Mouse (Mus musculus): ENCODE measurements around the gene Tmem217. TPM values are rescaled to one million over a fixed set of nuclear protein-coding genes. Genes with fewer than 3 reads are reported as not detected.

The Tmem217 gene
- polyA plus RNA-seq, 1 experiment from 2014 or later, result 0.51 TPM

DNA sequence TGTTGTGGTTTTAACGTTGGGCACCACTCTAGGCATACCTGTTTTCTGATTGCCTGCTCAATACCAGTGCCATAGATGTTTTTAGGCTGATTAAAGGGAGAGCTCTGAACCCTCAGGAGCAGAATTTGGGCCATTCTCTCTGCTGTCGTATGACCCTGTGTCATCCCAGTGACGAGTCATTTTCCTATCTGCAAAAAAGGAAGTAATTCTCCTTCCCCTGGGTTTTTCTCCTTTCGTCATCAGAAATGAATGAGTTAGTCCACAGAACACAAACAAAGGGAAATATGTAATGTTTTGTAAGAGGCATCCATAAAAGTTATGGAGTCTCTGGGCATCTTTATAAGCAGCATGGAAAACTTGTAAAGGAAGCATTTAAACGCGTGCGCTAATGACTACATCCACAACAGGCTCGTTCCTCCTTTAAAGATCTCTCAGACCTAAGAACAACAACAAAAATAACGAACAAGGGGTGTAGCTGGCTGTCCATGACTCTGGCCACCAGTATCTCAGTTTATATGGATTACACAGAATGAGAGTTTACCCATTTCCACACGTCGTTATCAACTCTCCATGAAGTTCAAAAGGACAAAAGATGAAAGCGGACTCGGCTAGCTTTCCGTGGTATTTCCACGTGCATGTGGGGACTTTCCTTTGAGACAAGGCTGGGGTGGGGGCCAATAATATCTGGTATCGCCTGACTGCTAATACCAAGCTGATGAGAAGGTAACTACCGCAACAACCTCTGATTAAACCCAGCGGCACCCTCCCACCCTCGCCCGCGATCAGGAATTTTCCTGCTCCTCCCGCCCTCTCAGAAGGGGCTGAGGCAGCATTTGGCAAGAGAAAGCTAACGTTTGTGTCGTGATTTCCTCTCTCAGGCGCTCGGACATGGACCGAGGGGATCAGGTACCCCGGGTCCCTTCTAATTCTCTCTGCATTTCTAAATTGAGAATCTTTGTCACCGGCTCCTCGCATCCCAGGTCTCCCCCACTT is 62.9 kb downstream of the Tmem217 start:
- no peak for TF ChIP-seq CTCF (IDR thresholded peaks at IDR 0.05; ENCODE audit: low read depth)
- H3K27me3 ChIP-seq (ENCODE audit: insufficient read depth, low read length), result no peaks in the 10 kb centered on the region
- H3K27ac ChIP-seq, result peak overlapping the region; percentile 93
- peak overlapping the region; percentile 73 for H3K9ac ChIP-seq (ENCODE audit: low read depth, low read length)
- peak overlapping the region; percentile 89 for H3K4me2 ChIP-seq (ENCODE audit: low read length)
- WGBS, result 6% methylated on average over 30 of the region's 30 CpGs
- H3K4me3 ChIP-seq (replicated peaks; ENCODE audit: low read depth, low read length), result peak overlapping the region; percentile 96
- no peaks in the 10 kb centered on the region for H3K9me3 ChIP-seq (replicated peaks; ENCODE audit: low read length)
- peaks cover 8% of the 10 kb centered on the region for H3K36me3 ChIP-seq (ENCODE audit: insufficient read depth, low read length)
- ATAC-seq (replicated peaks; ENCODE audit: low FRiP score, low read depth) (no peak), DNase-seq (ENCODE audit: low spot score) (peak; percentile 75)
- H3K4me1 ChIP-seq (replicated peaks; ENCODE audit: insufficient read depth, low read length), result peaks cover 3% of the 10 kb centered on the region; the same call in 1 of the 2 replicates

DNA sequence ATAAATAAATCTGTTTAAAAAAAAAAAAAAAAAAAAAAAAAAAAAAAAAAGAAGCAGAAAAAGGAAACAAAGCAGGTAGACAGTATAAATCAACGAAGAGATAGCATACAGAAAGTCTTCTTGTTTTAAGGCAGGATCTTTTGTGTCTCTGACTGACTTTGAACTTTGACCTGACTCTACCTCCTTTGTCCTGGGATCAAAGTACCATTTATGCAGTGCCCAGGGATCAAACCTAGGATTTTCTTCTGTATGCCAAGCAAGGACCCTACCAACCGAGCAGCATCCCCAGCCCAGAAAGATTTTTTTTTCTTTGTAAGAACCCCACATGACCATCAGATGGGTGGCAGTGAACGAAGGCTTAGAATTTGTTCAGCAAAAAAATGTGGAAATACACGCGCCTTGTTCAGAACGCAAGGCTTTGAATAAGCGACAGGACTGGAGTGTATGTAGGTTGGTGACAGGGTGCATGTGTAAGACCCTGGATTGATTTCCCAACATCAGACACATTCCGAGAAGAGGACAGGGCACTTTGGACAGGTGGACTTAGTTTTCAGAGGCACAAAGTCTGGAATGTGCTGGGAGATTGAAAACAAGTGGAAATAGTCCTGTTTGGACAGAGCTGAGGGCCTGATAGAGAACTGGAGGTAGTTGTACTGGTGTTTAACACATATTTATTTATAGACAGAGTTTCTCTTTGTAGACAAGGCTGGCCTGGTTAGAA is 63.8 kb downstream of the Tmem217 start:
- no peak overlapping the region for H3K4me3 ChIP-seq (replicated peaks; ENCODE audit: low read depth, low read length)
- H3K27me3 ChIP-seq (ENCODE audit: insufficient read depth, low read length), result no peaks in the 10 kb centered on the region
- no peak for TF ChIP-seq CTCF (IDR thresholded peaks at IDR 0.05; ENCODE audit: low read depth)
- no peaks in the 10 kb centered on the region for H3K36me3 ChIP-seq (ENCODE audit: insufficient read depth, low read length)
- H3K4me1 ChIP-seq (replicated peaks; ENCODE audit: insufficient read depth, low read length), result peaks cover 3% of the 10 kb centered on the region; the same call in 1 of the 2 replicates
- ATAC-seq (replicated peaks; ENCODE audit: low FRiP score, low read depth) (no peak), DNase-seq (ENCODE audit: low spot score) (no peak)
- no peak overlapping the region for H3K27ac ChIP-seq
- no peaks in the 10 kb centered on the region for H3K9me3 ChIP-seq (replicated peaks; ENCODE audit: low read length)
- WGBS, result 87% methylated on average over 8 of the region's 8 CpGs
- H3K9ac ChIP-seq (ENCODE audit: low read depth, low read length), result no peak overlapping the region
- H3K4me2 ChIP-seq (ENCODE audit: low read length), result no peak overlapping the region

- H3K27me3 ChIP-seq (ENCODE audit: insufficient read depth, low read length), result no peaks in the 10 kb centered on the region
- no peak for ATAC-seq (replicated peaks; ENCODE audit: low FRiP score, low read depth)
- no peak for TF ChIP-seq CTCF (IDR thresholded peaks at IDR 0.05; ENCODE audit: low read depth)
Measured at GRCm38 (mm10) chr17:29485336-29486233, 66.6 kb downstream of the Tmem217 start.

DNA sequence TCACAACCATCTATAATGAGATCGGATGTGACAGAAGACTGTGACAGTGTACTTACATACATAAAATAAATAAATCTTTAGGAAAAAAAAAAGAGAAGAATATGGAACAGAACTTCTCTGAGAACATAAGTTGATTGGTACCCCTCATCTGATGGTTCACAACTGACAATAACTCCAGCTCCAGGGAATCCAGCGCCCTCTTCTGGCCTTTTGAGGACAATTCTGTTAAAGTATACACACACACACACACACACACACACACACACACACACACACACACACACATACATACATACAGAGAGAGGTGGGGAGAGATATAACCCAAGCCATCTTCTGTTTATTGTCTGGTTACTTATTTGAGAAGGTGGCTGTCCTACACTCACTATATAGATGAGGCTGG is 67.8 kb downstream of the Tmem217 start:
- no peaks in the 10 kb centered on the region for H3K36me3 ChIP-seq (ENCODE audit: insufficient read depth, low read length)
- no peaks in the 10 kb centered on the region for H3K9me3 ChIP-seq (replicated peaks; ENCODE audit: low read length)
- ATAC-seq (replicated peaks; ENCODE audit: low FRiP score, low read depth) (no peak), DNase-seq (ENCODE audit: low spot score) (no peak)
- peak; percentile 14; the same call in 1 of the 2 replicates for TF ChIP-seq CTCF (IDR thresholded peaks at IDR 0.05; ENCODE audit: low read depth)
- WGBS, result 97% methylated on average over 2 of the region's 2 CpGs
- H3K9ac ChIP-seq (ENCODE audit: low read depth, low read length), result no peak overlapping the region
- H3K27me3 ChIP-seq (ENCODE audit: insufficient read depth, low read length), result no peaks in the 10 kb centered on the region
- no peak overlapping the region for H3K4me3 ChIP-seq (replicated peaks; ENCODE audit: low read depth, low read length)
- no peaks in the 10 kb centered on the region for H3K4me1 ChIP-seq (replicated peaks; ENCODE audit: insufficient read depth, low read length)
- H3K27ac ChIP-seq, result no peak overlapping the region
- H3K4me2 ChIP-seq (ENCODE audit: low read length), result no peak overlapping the region

More at GRCm38 (mm10) chr17:29485336-29486233, 66.6 kb downstream of the Tmem217 start:
- Histone ChIP-seq H3K4me1 (replicated peaks; ENCODE audit: insufficient read depth, low read length) (no peaks in the 10 kb centered on the region; the same call in 1 of the 2 replicates), H3K9ac (ENCODE audit: low read depth, low read length) (no peak overlapping the region), H3K36me3 (ENCODE audit: insufficient read depth, low read length) (no peaks in the 10 kb centered on the region), H3K9me3 (replicated peaks; ENCODE audit: low read length) (no peaks in the 10 kb centered on the region), H3K4me2 (ENCODE audit: low read length) (no peak overlapping the region), H3K4me3 (replicated peaks; ENCODE audit: low read depth, low read length) (no peak overlapping the region), H3K27ac (no peak overlapping the region)
- WGBS, result 75% methylated on average over 3 of the region's 3 CpGs
- no peak for DNase-seq (ENCODE audit: low spot score)

GRCm38 (mm10) chr17:29483282-29483681 is 68.9 kb downstream of the Tmem217 start:
- Histone ChIP-seq H3K4me1 (replicated peaks; ENCODE audit: insufficient read depth, low read length) (no peaks in the 10 kb centered on the region), H3K27ac (no peak overlapping the region), H3K4me3 (replicated peaks; ENCODE audit: low read depth, low read length) (no peak overlapping the region), H3K4me2 (ENCODE audit: low read length) (no peak overlapping the region), H3K36me3 (ENCODE audit: insufficient read depth, low read length) (no peaks in the 10 kb centered on the region), H3K9me3 (replicated peaks; ENCODE audit: low read length) (no peaks in the 10 kb centered on the region), H3K9ac (ENCODE audit: low read depth, low read length) (no peak overlapping the region), H3K27me3 (ENCODE audit: insufficient read depth, low read length) (no peaks in the 10 kb centered on the region)
- ATAC-seq (replicated peaks; ENCODE audit: low FRiP score, low read depth) (no peak), DNase-seq (ENCODE audit: low spot score) (no peak)
- 98% methylated on average over 2 of the region's 2 CpGs for WGBS
- no peak for TF ChIP-seq CTCF (IDR thresholded peaks at IDR 0.05; ENCODE audit: low read depth)

Measured in kidney, postnatal 0 days (tissue).